Mouse (Mus musculus) adrenal gland, postnatal 36 days (tissue): Measurements from ENCODE around the gene Gm20388. TPM values are rescaled to one million over a fixed set of nuclear protein-coding genes. Genes with fewer than 3 reads are reported as not detected.
A peak's percentile ranks its signal among the peaks of the same experiment; 100 is the strongest.

Experiments
- DNase-seq, 2 experiments: peaks; one replicate each; pipeline ENCODE4 v3.0.0; 2021; ENCODE audit warnings: mixed read lengths in 1 of 2
- total RNA-seq, 2 experiments: library from RNA; stranded (reverse); gene quantifications; 2 replicates each; pipeline ENCODE4 v1.2.3; 2021

The Gm20388 gene
- total RNA-seq, 2 experiments from 2014 or later = 2.4 to 7.4 TPM

DNA sequence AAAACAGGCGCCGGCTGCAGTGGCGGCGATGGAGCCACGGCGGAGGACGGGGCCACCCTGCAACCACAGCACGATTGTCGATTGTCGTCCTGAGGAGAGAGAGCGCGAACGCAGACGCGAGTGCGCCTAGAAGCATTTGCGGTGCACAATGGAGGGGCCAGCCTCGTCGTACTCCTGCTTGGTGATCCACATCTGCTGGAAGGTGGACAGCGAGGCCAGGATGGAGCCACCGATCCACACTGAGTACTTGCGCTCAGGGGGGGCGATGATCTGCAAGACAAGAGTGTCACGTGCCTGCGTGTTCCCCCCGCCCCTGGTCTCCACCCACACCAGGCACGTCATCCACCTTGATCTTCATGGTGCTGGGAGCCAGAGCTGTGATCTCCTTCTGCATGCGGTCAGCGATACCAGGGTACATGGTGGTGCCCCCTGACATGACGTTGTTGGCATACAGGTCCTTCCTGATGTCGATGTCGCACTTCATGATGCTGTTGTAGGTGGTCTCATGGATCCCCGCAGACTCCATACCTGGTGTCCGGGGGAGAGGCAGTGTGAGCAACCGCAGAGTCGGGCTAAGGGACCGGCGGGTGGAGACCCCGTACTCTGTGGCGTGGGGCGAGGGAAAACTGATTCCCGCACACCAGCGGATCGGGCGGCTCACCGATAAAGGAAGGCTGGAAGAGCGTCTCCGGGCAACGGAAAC, 3981.4 kb downstream of the Gm20388 start:
- DNase-seq = peak; percentile 12 to 16

- no peak for DNase-seq
Measured at GRCm38 (mm10) chr8:123892586-123893155, 3982.0 kb downstream of the Gm20388 start.

- no peak for DNase-seq
Measured at GRCm38 (mm10) chr8:123893413-123893812, 3982.8 kb downstream of the Gm20388 start.

DNA sequence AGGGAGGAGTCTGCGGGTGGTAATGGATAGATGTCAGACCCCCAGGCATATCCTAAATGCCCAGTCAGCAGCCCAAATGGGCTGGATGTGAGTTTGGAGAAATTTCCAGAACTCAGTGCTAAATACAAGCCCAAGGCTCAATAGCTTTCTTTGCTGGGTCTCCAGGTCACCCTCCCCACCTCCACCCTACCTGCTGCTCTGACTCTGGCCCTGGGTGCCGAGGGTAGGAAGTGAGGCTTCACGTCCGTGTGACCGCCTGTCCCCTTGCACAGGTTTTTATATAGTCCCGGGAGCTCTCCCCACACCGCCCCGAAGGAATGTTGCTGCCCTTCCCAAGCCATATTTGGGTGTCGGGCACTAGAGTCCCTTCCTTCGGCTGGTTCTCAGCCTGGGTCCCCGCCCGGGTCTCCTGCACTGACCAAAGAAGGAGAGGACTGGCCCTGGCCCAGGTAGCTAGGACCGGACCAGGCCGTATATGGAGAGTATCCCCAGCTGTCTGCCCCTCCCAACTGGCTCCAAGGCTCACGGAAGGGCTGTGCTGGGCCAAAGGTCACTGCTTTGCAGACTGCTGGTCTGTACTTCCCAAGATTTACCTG, 3984.0 kb downstream of the Gm20388 start, which contains the start of gene Acta1:
Gene Acta1 (minus strand): TSS at position 250 of the 596 bp plus-strand sequence.
- DNase-seq = no peak

- no peak for DNase-seq
Measured at GRCm38 (mm10) chr8:123895230-123895629, 3984.6 kb downstream of the Gm20388 start.

DNA sequence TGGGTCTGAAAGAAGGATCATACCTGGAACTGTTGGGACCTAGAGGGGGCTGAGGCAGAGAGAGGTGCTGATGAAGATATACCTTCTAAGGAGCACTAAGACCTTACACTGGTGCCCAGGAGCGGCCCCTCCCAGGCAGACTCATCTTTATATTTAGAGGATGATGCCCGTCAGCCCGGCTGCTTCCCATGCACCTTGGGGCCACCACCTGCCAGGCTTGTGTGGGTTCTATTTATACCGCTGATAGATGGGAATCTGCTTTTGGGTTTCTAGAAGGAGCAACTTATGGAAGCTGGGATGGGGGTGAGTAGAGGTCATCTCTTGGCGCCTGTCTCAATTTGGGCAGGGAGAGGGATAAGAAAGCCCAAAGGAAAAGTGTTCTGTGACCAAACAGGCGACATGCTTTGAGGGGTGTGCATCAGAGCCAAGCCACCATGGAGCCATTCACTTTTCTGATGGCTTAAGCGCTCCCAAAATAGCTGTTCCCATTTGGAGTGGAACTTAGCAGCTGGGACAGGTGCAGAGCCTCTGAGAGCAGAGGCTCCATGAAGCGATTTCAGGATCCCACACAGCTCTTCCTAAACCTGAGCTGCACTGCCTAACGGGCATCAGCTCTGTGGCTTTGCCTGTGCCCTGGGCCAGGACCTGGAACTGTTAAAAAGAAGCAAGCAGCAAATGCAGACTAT, 3985.2 kb downstream of the Gm20388 start:
- no peak for DNase-seq

- DNase-seq = no peak
Measured at GRCm38 (mm10) chr8:123896366-123896761, 3985.7 kb downstream of the Gm20388 start.

DNA sequence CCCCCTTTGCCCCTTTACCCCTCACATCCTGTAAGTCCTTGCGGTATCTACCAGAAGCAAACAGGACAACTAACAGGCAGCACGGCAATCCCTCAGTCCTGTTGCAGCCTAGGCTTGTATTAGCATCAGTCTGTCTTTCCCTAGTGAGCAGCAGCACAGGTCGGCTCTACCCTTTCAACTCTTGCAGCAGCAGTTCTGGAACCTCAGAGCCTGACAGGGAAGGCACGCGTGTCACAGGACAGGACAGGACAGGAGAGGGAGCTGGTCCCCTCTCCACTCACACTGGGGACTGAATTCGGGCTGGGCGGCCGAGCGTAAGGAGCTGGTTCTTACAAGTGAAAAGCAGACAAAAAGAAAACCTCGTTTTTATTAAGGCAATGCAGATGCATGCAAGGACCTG, 3986.1 kb downstream of the Gm20388 start:
- no peak for DNase-seq

DNA sequence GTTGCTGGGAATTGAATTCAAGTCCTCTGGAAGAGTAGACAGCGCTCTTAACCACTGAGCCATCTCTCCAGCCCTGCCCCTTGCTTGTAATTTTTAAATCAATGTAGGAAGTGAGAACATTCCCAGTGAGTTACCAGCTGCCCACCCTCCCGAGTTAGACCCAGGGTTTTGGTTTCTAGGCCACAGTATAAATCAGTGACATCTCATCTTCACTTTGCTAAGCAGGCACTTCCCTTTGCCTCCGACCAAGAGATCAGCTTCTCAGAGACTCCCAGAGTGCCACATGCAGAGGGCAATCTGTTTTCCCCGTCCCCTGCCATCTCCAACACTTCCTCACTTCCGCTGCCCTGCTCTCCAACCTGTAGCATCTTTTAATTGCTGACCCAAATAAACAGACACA, 3987.9 kb downstream of the Gm20388 start:
- no peak for DNase-seq

GRCm38 (mm10) chr8:123899366-123899765, 3988.7 kb downstream of the Gm20388 start:
- DNase-seq = no peak

- peak; percentile 28 to 64 for DNase-seq
Measured at GRCm38 (mm10) chr8:123902653-123903052, 3992.0 kb downstream of the Gm20388 start.

DNA sequence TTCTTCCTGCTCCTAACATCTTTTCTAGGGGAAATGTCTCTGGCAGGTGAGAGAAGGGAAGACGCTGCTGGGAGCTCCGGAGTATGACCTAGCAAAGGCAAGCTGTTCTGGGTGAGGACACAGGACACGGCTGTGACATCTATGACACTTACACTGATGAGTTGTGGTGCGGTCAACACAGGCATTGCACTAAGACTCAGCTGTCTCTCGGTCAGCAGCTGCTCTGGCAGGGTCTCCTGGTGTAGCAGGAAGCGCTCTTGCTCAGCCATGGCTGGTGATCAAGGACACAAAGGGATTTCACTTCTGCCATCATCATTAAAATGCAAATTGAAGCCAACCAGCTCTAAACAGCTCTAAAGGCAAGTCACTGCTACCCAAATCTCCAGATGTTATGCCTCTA, 3997.0 kb downstream of the Gm20388 start:
- DNase-seq = no peak

- no peak for DNase-seq
Measured at GRCm38 (mm10) chr8:123912265-123912664, 4001.6 kb downstream of the Gm20388 start.

DNA sequence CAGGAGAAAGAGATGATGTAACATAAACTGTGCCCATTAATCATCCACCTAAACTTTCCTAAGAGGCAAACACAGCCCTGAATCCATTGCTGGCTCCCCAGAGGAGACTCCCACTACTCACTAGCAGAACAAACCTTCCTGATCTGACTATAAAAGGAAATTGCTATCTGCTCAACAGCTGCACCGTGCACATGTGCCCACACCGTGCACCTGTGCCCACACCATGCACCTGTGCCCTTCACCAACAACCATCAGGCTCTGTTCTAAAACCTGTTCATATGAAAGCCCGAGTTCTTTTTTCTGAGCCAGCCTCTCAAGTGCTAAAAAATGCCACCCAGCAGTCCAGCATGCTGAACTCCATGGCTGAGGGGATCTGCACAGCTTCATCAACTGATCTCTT, 4004.0 kb downstream of the Gm20388 start:
- no peak for DNase-seq

- peak; percentile 74 to 84 for DNase-seq
Measured at GRCm38 (mm10) chr8:123924719-123925118, 4014.1 kb downstream of the Gm20388 start.

DNA sequence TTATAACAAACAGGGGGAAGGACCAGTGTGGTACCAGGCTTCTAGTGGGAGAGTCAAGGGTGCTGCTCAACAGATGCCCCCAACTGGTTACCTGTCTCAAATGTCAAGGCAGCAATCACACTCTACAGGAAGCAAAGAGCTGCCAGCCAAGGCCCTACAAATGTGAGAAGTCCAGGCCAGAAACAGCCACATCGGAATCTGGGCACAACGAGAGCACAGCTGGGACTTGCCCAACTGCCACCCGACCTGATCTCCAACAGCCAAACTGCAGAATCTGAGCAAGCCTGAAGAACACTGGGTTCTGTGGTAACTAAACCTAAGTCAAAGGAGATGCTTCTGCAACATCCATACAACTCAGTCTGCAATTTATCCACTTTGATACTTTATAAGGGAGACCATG, 4015.0 kb downstream of the Gm20388 start:
- DNase-seq = no peak

- DNase-seq = no peak
Measured at GRCm38 (mm10) chr8:123929026-123929425, 4018.4 kb downstream of the Gm20388 start.

- DNase-seq = peak; percentile 99
Measured at GRCm38 (mm10) chr8:123948942-123949685, 4038.5 kb downstream of the Gm20388 start, which contains the start of gene Nup133. Gene Nup133 (minus strand): TSS chr8:123949265.

DNA sequence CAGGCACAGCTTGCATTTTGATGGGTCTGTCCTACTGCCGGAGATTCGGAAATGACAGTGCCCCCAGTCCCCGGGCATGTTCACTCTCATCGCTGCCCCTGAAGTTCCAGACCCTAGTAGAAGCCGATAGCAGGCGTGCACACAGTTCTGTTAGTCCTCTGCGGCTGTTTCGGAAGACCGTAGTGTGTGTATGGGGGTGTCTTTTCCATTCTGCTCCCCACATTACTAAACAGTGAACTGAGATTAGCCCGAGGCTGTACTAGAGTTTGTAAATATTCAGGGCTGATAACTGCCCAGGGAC, 4039.0 kb downstream of the Gm20388 start:
- no peak for DNase-seq

DNA sequence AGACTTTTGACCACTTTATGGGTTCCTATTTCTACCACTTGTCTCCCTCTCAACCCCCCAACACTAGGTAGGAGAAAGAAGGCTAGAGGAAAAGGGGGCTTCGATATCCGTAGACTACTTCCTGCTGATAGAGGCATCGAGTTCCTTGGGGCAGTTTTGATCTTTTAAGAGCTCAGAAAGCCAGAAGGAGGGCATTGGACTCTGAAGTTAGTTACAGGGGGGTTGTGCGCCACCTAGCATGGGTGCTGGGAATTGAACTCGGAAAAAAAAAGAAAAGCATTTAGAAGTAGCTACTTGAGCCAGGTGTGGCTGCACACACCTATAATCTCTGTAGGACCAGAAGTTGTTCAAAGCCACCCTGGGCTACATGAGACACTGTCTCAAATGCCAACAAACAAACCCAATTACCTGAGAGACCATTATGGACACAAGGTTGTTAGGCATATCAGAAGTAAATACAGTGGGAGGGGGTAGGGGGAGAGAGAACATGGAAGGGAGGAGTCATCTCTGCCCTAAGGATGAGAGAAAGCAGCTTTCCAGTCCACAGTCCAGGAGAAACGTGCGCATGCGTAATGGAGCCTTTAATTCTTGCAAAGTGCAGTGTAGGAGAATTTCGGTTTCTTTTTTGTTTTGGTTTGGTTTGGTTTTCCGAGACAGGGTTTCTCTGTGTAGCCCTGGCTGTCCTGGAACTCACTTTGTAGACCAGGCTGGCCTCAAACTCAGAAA, 4039.6 kb downstream of the Gm20388 start:
- DNase-seq = peak; percentile 49 to 68

- DNase-seq = no peak
Measured at GRCm38 (mm10) chr8:123953686-123954085, 4043.0 kb downstream of the Gm20388 start.

DNA sequence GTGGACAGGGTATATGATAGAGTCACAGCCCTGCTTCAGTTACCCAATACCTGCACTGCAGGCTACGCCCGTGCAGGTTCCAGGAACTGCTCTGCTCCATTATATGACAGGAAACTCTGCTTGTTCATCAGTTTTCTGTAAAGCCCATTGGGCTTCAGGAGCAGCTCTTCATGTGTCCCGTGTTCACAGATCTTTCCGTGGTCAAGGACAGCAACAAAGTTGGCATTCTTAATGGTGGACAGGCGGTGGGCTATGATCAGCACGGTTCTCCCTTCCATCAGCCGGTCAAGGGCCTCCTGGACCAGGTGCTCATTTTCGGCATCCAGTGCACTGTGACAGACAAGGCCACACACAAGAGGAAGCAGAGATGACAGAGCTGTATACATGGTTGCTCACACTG, 4043.6 kb downstream of the Gm20388 start:
- DNase-seq = no peak
